Mouse (Mus musculus) liver, adult (tissue): Measurements from ENCODE around the gene Tenm1.

Source experiments
- GATA4 ChIP-seq: IDR thresholded peaks from 2 replicates; pipeline ENCODE4 v1.6.1; 2014; ENCODE audit warnings: mild to moderate bottlenecking, low read length; ENCODE audit not compliant: insufficient replicate concordance

Tenm1 gene

GRCm38 (mm10) chrX:43129696-43130095 is 299.2 kb downstream of the Tenm1 start:
- no peak for TF ChIP-seq GATA4

DNA sequence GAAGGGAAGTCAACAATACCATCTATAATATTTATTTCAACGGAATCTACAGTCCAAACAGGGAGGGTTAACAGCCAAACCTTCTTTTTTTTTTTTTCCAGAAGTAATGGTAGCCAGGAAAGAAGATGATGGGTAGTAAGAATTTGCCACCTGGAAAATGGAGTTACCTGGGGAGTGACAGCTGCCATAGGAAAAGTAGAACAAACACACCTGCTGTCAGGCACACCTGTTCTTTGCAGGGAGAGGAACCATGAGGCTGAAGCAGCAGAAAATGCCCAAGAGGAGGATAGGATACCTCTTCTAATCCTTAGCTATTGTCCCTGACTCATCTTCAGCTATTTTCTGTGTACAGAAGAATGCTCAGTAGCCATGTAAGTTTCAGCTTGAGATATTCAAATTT is 306.4 kb downstream of the Tenm1 start:
- TF ChIP-seq GATA4: no peak

GRCm38 (mm10) chrX:43122001-43122400 is 306.9 kb downstream of the Tenm1 start:
- no peak for TF ChIP-seq GATA4

GRCm38 (mm10) chrX:42986100-42986499 is 442.8 kb downstream of the Tenm1 start:
- TF ChIP-seq GATA4: no peak

GRCm38 (mm10) chrX:42973562-42973961 is 455.4 kb downstream of the Tenm1 start:
- TF ChIP-seq GATA4: no peak

DNA sequence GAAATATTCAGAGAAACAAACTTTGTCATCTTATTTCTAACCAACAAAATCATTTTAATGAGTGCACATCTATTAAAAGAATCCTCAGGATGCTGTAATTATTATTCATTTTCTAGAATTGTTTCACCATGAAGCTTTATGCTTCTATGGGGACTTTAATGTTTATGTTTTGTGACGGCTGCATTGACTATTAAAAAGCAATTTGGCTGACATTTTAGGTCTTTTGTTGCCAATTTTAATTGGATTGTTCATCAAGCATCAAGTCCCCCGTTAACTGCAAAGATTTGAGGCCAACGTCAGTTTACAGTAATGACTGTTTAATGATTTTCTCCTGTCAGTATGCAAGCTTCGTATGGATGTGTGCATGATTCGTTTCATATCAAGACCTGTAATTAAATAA is 461.3 kb downstream of the Tenm1 start:
- TF ChIP-seq GATA4: no peak

- no peak for TF ChIP-seq GATA4
Observed at GRCm38 (mm10) chrX:42861731-42862130, 567.2 kb downstream of the Tenm1 start.

DNA sequence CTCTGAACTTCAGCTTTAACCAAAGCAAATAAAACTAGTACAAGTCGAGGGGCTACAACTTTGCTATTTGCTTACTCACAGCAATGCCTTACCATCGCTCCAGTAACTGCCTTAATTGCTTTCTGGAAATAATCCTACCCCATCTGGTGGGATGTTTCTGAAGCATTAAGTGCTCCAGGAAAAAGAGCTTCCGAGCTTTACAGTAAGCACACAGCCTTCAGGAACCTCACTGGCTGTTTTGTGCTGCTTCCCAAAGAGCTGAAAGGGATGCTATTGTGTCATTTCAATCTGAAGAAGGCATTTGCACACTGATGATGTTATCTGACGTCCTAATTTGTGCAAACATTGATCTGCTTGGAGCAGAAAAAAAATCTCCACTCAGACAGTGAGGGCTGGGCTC is 647.4 kb downstream of the Tenm1 start:
- no peak for TF ChIP-seq GATA4

DNA sequence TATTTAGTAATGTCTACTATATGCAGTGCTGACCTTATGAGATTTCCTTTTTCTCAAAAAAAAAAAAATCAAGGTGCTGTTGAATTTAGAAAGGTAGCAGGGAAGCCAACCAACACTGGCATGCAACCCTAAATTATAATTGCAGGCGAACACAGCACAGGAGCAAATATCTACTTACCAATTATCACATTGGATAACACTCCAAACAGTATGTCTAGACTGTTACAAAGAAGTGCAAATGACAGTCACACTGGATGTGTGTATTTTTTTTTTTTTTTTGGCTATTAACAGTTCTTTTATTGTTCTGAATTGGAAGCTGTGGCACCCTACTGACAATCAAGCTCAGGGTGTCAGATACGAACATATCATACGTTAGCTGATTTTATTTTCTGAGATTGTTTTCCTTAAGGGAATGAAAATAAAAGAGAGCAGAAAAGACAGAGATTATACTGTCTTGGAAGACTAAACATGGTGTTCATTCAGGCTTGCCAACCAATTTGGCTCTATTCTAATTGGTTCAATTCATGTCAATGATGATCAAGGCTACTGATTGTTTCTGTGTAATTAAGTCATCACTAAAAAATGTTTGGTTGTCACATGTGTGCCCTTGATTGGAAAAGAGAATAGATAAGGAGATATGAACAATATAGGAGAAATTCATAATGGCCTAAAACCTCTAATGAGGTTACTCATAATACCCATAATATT is 710.7 kb downstream of the Tenm1 start:
- TF ChIP-seq GATA4: no peak

- TF ChIP-seq GATA4: no peak
Observed at GRCm38 (mm10) chrX:42700291-42700690, 728.6 kb downstream of the Tenm1 start.

GRCm38 (mm10) chrX:42647131-42647530 is 781.8 kb downstream of the Tenm1 start:
- no peak for TF ChIP-seq GATA4

DNA sequence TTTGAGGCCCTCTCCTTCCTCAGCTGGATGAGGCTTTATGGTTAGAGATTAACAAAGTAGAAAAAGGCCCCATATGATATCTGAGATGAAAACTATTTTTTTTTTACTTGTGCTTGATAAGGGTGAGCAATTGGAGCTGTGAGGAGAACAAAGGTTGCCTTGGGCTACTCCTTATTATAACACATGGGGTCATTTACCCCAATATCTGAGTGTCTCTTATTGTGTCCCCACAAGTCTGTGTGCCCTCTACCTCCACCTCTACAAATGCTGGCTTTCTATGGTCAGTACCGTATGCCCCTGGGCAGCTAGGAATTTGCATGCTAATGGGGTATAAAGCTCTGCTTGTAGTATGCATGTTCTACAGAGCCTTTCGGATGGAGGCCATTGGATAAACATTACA is 848.4 kb downstream of the Tenm1 start:
- no peak for TF ChIP-seq GATA4

DNA sequence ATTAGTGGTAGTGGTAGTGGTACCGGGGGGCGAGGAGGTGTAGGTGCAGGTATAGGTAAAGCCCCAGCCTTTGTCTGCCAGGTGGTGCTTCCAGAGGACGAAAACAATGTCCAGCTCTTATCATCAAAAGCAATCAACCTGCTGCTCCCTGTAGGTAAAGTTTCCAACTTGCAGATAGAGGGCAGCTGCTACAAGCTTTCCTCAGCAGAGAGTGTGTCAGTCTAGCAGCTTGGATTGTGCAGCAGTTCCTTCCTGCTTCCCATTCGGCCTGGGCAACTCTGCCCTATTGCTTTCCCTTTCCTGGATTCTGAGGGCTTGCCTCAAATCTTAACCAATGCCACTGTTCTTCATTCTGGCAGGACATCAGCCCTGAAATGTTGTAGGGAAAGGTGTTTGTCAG is 870.2 kb downstream of the Tenm1 start:
- TF ChIP-seq GATA4: no peak

- TF ChIP-seq GATA4: no peak
Observed at GRCm38 (mm10) chrX:42557284-42557683, 871.6 kb downstream of the Tenm1 start.

GRCm38 (mm10) chrX:42548513-42548912 is 880.4 kb downstream of the Tenm1 start:
- no peak for TF ChIP-seq GATA4

DNA sequence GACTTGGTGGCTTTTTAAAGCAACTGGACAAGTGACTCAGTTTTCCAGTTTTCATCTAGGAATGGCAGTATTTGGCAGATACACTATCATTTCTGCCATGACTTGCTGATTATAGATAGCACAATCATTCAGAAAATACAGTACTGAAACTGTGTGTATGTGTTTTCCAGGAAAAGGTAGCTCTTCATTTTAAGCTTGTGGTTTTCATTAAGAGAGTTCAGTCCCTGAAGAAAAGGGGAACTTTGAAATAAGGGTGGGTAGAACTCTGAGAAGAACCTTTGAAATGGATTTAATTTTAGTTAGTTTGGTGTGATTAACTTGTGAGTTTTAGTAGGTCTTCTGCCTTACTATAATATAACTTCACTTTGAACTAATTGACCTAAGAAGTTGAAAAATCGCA is 883.9 kb downstream of the Tenm1 start:
- TF ChIP-seq GATA4: no peak

GRCm38 (mm10) chrX:42540756-42541053 is 888.2 kb downstream of the Tenm1 start:
- no peak for TF ChIP-seq GATA4
